Mouse (Mus musculus) testis, adult 2 months (tissue): Measurements from ENCODE around the gene Btbd9.

Source experiments
- CTCF ChIP-seq: fragments of 200-500 bp; IDR thresholded peaks from 2 replicates; pipeline ENCODE4 v1.5.1; 2012; ENCODE audit warnings: low read depth, mild to moderate bottlenecking, inconsistent platforms, low read length, moderate library complexity; ENCODE audit not compliant: control insufficient read depth, insufficient read depth, insufficient replicate concordance
- POLR2A ChIP-seq: fragments of 200-500 bp; IDR thresholded peaks from 2 replicates; pipeline ENCODE4 v1.6.1; 2012; ENCODE audit warnings: low read depth, mild to moderate bottlenecking, inconsistent platforms, low read length, moderate library complexity; ENCODE audit not compliant: control insufficient read depth

- TF ChIP-seq CTCF (no peak), POLR2A (no peak)
These were observed 152.9 kb downstream of the Btbd9 start for GRCm38 (mm10) chr17:30423256-30423852.
